Mouse (Mus musculus): Measurements from ENCODE around the gene 1810010D01Rik.

DNA sequence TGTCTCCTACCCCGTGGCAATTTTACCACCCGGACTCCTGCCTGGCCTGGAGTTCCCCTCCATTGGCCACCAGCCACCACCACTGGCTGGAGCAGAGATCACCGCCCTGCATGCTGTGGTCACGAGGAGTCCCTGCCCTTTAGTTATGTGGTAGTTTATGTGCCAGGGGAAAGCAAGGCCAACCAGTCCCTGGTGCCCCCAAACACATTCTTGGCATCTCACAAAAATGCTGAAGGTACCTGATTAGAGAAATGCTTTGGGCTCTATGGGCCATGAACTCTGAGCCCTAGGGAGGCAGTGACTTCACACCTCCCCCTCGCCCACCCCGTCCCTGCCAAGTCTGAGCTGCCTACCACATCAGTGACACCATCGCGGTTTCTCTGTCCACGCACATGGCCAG lies 34.1 kb upstream of the 1810010D01Rik start:
- TF ChIP-seq CTCF (IDR thresholded peaks at IDR 0.05; ENCODE audit: low read depth) (no peak), EP300 (IDR thresholded peaks at IDR 0.05; ENCODE audit: low read depth) (no peak)

Measured in liver, postnatal 0 days (tissue).